In genomic region chr2:46443686-46444180, GRCm38 (mm10) we compare ENCODE assay signal across 8 mouse cellular contexts.
A peak's percentile ranks its signal among the peaks of the same experiment; 100 is the strongest.
DNase-seq lines count a peak whose midpoint lies in the region; ATAC-seq and TF ChIP-seq lines count a peak whose summit lies in the region.

No protein-coding gene starts in this region.

- peak; percentile 50 for ATAC-seq in inflammation-experienced regulatory T-cells, adult 6 months
- peak; percentile 85 for ATAC-seq in megakaryocyte progenitor cell, adult 5-6 weeks (replicated peaks; ENCODE audit: poor library complexity)

- TF ChIP-seq CTCF in left cerebral cortex, adult 2 months (IDR thresholded peaks at IDR 0.05): peak; percentile 91

- H3K27ac ChIP-seq in left cerebral cortex, adult 2 months: peak overlapping the region; percentile 44; the same call in 1 of the 2 replicates

- intact Hi-C loops in gastrocnemius, postnatal 36 days (cut with DNase I): no loop called here
- intact Hi-C loops in left cerebral cortex, adult 2 months (cut with DNase I): loop anchor here (5.0 to 10.0 kb wide), 3 partner anchors 519 to 1429 kb away; no protein-coding TSS in a partner anchor

- peak; percentile 13 for DNase-seq in thymus, postnatal 25 days
- DNase-seq in thymus, postnatal 14 days: no peak
- DNase-seq in embryo, embryonic 10 days (ENCODE audit: low spot score): peak; percentile 73
- peak; percentile 9 to 31 for DNase-seq in gastrocnemius, postnatal 36 days
- peak in 1 of 2 experiments; percentile 23 for DNase-seq in left cerebral cortex, adult 2 months (ENCODE audit: extremely low spot score in 1 of 2, low spot score in 2 of 2)
- peak; percentile 72 for DNase-seq in skeletal muscle tissue, adult 2 months (ENCODE audit: low read depth, low spot score)

- H3K4me3 ChIP-seq in left cerebral cortex, adult 2 months: peak overlapping the region; percentile 32
